Mouse (Mus musculus): ENCODE measurements around the gene Irak3.
"Not testable (repeated sequence)": the region's sequence is repeated elsewhere in the genome, so short reads cannot be mapped to it uniquely, and the experiment has no call there.

The Irak3 gene

GRCm38 (mm10) chr10:120160533-120160932, 41.4 kb downstream of the Irak3 start:
- DNase-seq = no peak

GRCm38 (mm10) chr10:120153911-120154310, 48.0 kb downstream of the Irak3 start:
- DNase-seq = no peak

DNA sequence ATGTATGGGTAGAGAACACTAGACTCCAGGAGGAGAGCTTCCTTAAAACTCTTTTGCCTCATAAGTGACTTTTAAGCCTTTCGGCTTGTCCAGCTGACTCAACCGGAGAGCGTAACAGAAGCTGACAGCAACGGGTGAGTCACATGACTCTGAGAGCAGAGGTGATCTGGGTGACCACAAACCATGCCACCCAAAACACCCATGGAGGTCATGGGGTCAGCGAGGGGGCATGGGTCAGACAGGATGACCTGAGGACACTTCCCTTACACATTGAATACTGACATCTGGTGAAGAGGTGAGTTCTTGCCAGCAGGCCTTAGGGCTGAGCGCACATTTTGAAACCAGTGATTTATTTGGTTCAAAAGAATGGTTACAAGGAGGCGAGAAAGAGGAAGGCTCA, 50.3 kb downstream of the Irak3 start:
- DNase-seq = no peak

GRCm38 (mm10) chr10:120140916-120141516, 60.9 kb downstream of the Irak3 start:
- DNase-seq = no peak

DNA sequence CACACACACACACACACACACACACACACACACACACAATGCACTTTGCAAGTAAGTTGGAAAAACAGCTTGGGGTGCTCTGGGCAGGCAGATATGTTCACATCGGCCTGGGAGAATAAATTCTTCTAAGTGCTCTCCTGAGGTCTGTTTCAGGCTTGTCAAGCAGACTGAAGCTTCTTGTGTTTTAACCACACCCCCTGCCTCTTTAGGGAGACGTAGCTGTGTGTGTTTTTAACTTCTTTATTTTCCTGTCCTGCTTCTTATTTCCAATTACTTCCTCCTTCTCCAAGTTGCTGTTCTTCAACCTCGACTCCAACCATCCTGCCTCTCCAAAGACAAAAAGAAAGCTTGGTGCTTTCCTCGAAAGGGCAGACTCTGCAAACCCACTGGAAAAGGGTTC, 61.7 kb downstream of the Irak3 start:
- DNase-seq = no peak

- no peak for DNase-seq
Measured at GRCm38 (mm10) chr10:120136020-120136562, 65.8 kb downstream of the Irak3 start.

DNA sequence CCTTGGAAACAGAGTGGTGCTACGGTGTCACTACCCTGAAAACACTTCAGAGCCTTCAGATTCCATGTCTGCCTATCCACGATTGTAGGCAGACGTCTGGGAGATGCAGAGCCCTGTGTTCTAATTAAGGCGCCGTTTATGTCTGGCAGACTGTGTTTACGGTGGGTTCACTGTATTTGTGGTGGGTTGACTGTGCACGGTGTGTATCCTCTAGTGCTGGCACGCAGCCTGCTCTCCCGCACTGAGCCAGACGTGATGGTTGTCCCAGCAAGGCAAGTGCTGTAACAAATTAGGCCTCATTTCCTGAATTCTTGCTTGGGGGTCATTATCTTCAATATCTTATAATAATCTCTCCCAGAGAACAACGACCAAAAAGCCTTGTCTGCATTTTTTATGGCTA, 68.2 kb downstream of the Irak3 start:
- DNase-seq = no peak

- peak; percentile 59 for DNase-seq
Measured at GRCm38 (mm10) chr10:120130621-120131020, 71.3 kb downstream of the Irak3 start.

GRCm38 (mm10) chr10:120128601-120129277, 73.2 kb downstream of the Irak3 start:
- no peak for DNase-seq

GRCm38 (mm10) chr10:120125465-120125857, 76.5 kb downstream of the Irak3 start:
- no peak for DNase-seq

DNA sequence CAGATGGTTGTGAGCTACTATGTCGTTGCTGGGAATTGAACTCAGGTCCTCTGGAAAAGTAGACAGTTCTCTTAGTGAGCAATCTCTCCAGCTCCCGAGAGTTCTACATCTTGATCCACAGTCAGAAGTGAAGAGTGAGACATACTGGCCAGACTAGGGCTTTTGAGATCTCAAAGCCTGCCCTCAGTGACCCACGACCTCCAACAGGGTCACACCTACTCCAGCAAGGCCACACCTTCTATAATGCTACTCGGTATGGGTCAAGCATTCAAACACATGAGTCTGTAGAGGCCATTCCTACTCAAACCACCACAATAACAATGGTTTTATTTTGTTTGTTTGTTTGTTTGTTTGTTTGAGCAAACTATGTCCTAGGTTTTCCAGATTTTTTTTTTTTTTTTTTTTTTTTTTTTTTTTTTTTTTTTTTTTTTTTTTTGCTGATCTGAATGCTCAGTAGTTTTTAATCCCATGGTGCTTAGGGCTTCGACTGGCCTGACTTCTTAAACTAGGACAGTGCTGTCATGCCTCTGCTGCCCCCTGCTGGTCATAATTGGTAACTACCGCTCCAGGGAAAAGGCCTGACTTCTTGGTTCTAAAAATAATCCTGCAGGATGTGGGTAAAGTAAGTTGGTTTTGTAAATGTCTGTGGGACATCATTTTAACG, 77.0 kb downstream of the Irak3 start:
- DNase-seq = peak; percentile 81

DNA sequence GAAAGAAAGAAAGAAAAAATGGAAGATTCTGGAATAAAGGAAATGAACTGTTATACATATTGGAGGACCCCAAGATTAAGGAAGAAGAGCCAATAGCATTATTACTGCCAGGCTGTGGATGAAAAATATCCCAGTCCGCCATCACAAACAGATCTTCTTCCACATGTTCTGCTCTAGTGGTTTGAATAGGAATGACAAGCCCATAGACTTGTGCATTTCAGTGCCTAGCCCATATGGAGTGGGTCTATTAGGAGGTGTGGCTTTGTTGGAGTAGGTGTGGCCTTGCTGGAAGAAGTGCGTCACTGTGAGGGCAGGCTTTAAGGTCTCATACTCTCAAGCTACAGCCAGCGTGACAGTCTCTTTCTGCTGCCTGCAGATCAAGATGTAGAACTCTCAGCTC, 78.2 kb downstream of the Irak3 start:
- DNase-seq = no peak

GRCm38 (mm10) chr10:120115249-120115648, 86.7 kb downstream of the Irak3 start:
- DNase-seq = no peak

DNA sequence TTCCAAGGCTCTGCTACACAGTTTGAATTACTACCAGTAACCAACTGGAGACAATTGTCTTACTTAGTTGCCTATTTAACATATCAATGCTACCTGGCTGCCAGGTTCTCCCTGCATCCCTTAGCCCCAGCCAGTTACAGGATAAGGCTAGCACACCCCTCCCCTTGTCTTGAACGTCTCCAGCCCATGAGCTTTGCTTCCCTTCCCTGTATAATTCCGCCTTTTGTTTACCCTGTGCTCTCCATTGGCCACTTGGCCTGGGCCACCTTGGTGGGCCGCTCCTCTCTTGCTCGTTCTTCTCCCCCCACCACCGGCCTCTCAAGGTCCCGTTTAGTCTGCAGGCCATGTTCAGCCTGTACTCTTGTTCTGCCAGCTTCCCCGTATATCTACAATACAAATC, 87.4 kb downstream of the Irak3 start:
- DNase-seq = no peak

GRCm38 (mm10) chr10:120113980-120114379, 88.0 kb downstream of the Irak3 start:
- no peak for DNase-seq

DNA sequence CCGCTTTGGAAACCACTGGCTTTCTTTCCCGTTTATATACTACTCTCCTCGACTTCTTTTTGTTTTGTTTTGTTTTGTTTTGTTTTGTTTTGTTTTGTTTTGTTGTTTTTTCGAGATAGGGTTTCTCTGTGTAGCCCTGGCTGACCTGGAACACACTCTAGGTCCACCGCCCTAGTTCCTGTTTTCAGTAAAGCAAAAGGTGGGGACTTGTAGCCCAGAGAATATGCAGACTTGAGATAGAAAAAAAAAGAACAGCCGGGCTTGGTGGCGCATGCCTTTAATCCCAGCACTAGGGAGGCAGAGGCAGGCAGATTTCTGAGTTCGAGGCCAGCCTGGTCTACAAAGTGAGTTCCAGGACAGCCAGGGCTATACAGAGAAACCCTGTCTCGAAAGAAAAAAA, 88.4 kb downstream of the Irak3 start:
- not testable (repeated sequence) for DNase-seq

GRCm38 (mm10) chr10:120112507-120113396, 89.2 kb downstream of the Irak3 start, which contains the start of gene Helb:
TSS of gene Helb (minus strand) at chr10:120112987.
- peak; percentile 100 for DNase-seq

DNA sequence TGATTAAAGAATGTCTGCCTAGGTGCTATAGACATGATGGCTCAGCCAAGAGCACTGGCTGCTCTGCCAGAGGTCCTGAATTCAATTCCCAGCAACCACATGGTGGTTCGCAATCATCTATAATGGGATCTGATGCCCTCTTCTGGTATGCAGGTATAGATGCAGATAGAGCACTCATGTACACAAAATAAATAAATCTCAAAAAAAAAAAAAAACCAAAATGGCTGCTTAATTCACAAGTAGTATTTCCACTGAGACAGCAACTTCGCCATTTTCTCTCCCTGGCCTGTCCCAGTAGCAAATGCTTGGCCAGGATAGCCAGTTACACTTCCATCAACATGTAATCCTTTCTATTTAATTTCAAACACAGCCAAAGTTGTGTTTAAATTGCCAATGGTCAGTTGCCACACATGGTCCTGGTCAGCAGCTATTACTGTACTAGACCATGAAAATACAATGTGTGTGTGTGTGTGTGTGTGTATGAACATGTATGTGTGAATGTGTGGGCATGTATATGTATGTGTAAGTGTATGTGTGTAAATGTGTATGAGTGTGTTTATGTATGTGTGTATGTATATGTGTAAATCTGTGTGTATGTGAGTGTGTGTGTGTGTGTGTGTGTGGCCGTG, 90.1 kb downstream of the Irak3 start:
- DNase-seq = no peak

GRCm38 (mm10) chr10:120100806-120101205, 101.1 kb downstream of the Irak3 start:
- DNase-seq = peak; percentile 15

- DNase-seq = no peak
Measured at GRCm38 (mm10) chr10:120097564-120097963, 104.4 kb downstream of the Irak3 start.

- DNase-seq = no peak
Measured at GRCm38 (mm10) chr10:120095716-120096115, 106.2 kb downstream of the Irak3 start.

DNA sequence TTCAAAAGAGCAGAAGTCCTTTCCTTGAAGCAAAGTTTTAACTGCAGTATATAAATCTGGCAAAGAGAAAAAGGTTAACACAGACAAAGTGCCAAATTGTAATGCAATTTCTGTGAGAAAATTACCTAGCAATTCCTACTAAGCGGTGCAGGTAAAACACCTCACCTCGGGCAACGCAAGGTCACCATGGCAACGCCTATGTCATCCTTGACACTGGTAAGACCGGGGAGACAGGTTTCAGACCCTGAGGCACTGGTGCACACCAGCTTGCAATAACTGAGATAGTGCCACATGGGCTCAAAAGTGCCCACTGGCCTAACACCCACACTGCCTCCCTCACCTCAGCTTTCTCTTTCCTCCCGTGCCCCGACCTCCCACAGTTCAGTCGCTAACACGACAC, 106.8 kb downstream of the Irak3 start:
- no peak for DNase-seq
